Mouse (Mus musculus) hindbrain, embryonic 13.5 days (tissue): ENCODE results near the gene Tbl3. TPM values are rescaled to one million over a fixed set of nuclear protein-coding genes. Genes with fewer than 3 reads are reported as not detected.

ENCODE experiments used
- ATAC-seq: fragments of 200-750 bp; cut with Nextera tagmentation; 2 replicates; pipeline ENCODE4 v1.8.0; 2017; ENCODE audit warnings: moderate TSS enrichment; ENCODE audit not compliant: low FRiP score
- H3K27ac ChIP-seq: fragments of 300-500 bp; sonication (generic); 2 replicates; pipeline ENCODE4 v1.5.1; 2015; ENCODE audit warnings: inconsistent platforms, mild to moderate bottlenecking, moderate library complexity
- H3K27me3 ChIP-seq: fragments of 300-500 bp; sonication (generic); 2 replicates; pipeline ENCODE4 v1.6.1; 2015; ENCODE audit warnings: mild to moderate bottlenecking, inconsistent platforms
- H3K36me3 ChIP-seq: fragments of 300-500 bp; sonication (generic); 2 replicates; pipeline ENCODE4 v1.6.1; 2015; ENCODE audit warnings: mild to moderate bottlenecking, inconsistent platforms
- H3K4me1 ChIP-seq: fragments of 300-500 bp; sonication (generic); replicated peaks from 2 replicates; pipeline ENCODE4 v1.6.1; 2015; ENCODE audit warnings: inconsistent platforms
- H3K4me2 ChIP-seq: fragments of 300-500 bp; sonication (generic); 2 replicates; pipeline ENCODE4 v1.6.1; 2015; ENCODE audit warnings: inconsistent platforms, mild to moderate bottlenecking, moderate library complexity
- H3K4me3 ChIP-seq: fragments of 300-500 bp; sonication (generic); 2 replicates; pipeline ENCODE4 v1.5.1; 2015; ENCODE audit warnings: mild to moderate bottlenecking, inconsistent platforms
- H3K9ac ChIP-seq: fragments of 300-500 bp; sonication (generic); 2 replicates; pipeline ENCODE4 v1.6.1; 2015; ENCODE audit warnings: mild to moderate bottlenecking, inconsistent platforms
- H3K9me3 ChIP-seq: fragments of 300-500 bp; sonication (generic); 2 replicates; pipeline ENCODE4 v1.6.1; 2016; ENCODE audit warnings: inconsistent platforms
- WGBS: fragments of 180-500 bp; shearing (Covaris S2); methylation state at CpG from one replicate; pipeline ENCODE4 v1.1.7; 2015; 5-methylcytosine and 5-hydroxymethylcytosine counted together
- polyA plus RNA-seq: library from polyadenylated mRNA; unstranded; fragments of >200 nt; fragmentation: Nextera tagmentation; extraction: Ambion mirVana; gene quantifications from 2 replicates; pipeline ENCODE4 v1.2.1, GENCODE M21; 2015

Tbl3 gene
- polyA plus RNA-seq: 69.0 and 70.6 TPM in 2 replicates

DNA sequence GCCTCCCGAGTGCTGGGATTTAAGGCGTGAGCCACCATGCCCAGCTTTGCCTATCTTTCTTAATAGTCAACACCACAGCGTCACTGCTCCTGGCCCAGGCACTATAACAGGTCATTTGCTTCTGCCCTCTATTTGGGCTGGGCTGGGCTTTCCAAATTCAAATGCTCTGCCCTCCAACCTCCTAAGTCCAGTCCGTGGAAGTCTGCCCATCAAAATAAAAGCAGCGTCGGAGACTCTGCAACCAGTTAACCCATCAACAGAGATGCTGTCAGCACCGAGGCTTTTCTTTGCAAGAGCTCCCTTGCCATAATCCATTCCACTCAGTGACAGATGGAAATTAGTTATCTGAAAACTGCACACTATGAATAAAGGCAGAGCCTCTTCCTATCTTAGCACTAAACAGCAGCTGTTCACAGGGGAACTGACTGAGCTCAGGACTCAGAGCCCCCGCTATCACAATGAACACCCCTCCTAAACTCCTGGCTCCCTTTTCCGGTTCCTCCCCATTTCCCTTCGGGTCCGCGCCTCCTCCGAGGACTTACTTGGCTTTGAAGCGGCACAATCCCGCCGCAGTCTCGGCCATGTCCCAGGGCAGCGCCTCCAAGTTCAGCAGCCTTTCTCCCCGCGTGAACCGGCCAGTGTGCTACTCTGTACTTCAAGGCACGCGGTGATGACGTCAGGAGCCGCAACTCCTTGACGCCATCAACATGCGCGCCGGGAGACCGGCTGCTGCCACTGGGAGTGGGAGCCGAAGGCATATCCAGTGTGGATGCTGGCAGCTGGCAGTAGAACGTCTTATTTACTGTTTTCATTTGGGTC is at the start of gene Tbl3:
Gene Tbl3, minus strand, starts transcription at position 679 of the 819 bp plus-strand sequence.
- ATAC-seq: peak; percentile 90
- no peaks in the 10 kb centered on the region for H3K9me3 ChIP-seq
- peak within 1 kb of the TSS; percentile 80 for H3K4me3 ChIP-seq
- peak within 1 kb of the TSS; percentile 88 for H3K27ac ChIP-seq
- H3K27me3 ChIP-seq: no peaks in the 10 kb centered on the region
- peaks cover 29% of the 10 kb centered on the region for H3K36me3 ChIP-seq
- peak within 1 kb of the TSS; percentile 87 for H3K4me2 ChIP-seq
- peaks cover 17% of the 10 kb centered on the region for H3K4me1 ChIP-seq
- 5% methylated on average over 32 of the region's 32 CpGs for WGBS
- H3K9ac ChIP-seq: peak within 1 kb of the TSS; percentile 85

DNA sequence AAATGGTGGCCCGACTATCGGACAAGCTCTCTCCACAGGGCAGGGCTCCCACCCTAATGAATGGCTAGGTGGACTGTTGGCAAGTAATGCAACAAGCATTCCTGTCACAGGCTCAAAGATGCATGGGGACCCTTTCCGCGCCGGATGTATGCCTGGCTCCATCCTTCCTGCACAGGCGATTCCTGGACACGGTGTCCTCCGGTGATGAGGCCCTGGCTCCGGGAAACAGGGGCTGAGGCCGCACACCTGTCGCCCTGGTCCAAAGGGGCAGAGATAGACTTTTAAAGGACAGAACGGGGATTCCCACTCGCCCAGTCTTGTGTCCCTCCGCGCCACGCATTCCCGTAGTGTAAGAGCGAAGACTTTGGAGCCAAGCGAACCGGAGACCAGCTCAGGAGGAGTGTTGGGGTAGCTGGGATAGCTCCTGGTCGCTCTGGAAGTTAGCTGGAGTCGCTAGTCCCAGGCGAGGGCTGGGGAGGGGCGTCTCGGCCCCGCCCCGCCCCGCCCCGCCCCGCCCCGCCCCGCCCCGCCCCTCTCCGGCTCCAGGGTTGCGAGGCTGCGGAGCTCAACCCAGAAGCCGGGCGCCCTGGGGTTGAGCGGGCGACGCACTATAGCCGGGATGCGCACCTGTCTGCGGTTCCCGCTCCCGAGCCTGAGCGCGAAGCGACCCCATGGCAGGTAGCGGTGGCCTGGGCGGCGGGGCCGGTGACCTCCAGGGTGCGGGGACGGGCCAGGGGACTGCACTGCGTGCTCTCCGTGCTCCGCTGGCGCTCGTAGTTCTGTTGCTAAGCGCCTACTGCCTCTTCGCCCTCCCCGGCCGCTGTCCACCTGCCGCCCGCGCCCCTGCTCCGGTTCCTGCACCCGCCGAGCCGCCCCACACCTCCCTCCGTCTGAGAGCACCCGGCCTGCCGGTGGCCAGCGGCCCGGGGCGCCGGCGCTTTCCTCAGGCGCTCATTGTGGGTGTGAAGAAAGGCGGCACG is 45.2 kb upstream of the Tbl3 start, which contains the start of gene Hs3st6:
Gene Hs3st6, plus strand, starts transcription at position 574 of the 980 bp plus-strand sequence.
- H3K4me3 ChIP-seq: peak within 1 kb of the TSS; percentile 48
- H3K4me2 ChIP-seq: peak within 1 kb of the TSS; percentile 84
- H3K4me1 ChIP-seq: peaks cover 14% of the 10 kb centered on the region
- peaks cover 84% of the 10 kb centered on the region for H3K27me3 ChIP-seq
- no peaks in the 10 kb centered on the region for H3K9me3 ChIP-seq
- ATAC-seq: peak; percentile 61
- no peak within 1 kb of the TSS for H3K27ac ChIP-seq
- H3K9ac ChIP-seq: peak within 1 kb of the TSS; percentile 68
- H3K36me3 ChIP-seq: no peaks in the 10 kb centered on the region
- under 1% methylated on average over 65 of the region's 82 CpGs for WGBS

DNA sequence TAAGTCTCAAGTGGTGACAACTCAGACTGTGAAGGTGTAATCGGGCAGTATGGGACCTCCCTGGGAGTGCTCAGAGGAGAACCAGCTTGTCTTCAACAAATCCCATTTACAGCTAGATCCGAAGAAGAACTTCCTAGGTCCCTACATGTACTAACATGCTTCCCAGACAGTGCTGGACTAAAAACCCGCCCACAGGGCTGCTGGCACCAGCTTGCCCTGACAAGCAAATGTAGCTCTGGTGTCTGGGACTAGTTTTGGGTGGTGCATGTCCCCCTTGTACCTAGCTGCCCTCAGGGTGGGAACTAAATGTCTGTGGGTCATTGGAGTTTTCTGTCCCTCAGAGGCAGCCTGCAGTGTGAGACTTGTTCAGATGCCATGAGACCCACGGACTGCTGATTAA is 44.1 kb upstream of the Tbl3 start:
- ATAC-seq: no peak
- Histone ChIP-seq H3K27me3 (peaks cover 86% of the 10 kb centered on the region), H3K9ac (no peak overlapping the region), H3K4me2 (no peak overlapping the region), H3K4me3 (no peak overlapping the region), H3K4me1 (peaks cover 14% of the 10 kb centered on the region), H3K36me3 (no peaks in the 10 kb centered on the region), H3K27ac (no peak overlapping the region), H3K9me3 (no peaks in the 10 kb centered on the region)
- 24% methylated on average over 4 of the region's 4 CpGs for WGBS

DNA sequence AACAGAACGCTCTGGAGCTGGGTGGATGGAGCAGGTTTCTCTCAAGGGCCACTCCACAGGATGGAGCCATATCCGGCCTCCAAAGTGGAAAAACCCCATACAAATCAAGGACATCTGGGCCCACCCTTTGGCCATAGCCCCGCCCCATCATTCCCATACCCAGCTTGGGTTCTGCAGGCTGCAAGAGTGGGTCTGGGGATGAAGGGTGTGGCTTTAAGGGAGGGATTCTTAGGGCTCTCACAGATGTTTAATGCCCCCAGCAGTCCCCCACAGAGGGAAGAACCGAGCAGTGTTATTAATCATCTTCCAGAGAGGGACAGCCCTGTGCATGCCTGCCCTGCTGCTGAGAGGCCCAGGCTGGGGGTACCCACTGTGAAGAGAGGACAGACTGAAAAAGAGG is 39.5 kb upstream of the Tbl3 start:
- H3K4me3 ChIP-seq: no peak overlapping the region
- no peak overlapping the region for H3K27ac ChIP-seq
- no peak for ATAC-seq

DNA sequence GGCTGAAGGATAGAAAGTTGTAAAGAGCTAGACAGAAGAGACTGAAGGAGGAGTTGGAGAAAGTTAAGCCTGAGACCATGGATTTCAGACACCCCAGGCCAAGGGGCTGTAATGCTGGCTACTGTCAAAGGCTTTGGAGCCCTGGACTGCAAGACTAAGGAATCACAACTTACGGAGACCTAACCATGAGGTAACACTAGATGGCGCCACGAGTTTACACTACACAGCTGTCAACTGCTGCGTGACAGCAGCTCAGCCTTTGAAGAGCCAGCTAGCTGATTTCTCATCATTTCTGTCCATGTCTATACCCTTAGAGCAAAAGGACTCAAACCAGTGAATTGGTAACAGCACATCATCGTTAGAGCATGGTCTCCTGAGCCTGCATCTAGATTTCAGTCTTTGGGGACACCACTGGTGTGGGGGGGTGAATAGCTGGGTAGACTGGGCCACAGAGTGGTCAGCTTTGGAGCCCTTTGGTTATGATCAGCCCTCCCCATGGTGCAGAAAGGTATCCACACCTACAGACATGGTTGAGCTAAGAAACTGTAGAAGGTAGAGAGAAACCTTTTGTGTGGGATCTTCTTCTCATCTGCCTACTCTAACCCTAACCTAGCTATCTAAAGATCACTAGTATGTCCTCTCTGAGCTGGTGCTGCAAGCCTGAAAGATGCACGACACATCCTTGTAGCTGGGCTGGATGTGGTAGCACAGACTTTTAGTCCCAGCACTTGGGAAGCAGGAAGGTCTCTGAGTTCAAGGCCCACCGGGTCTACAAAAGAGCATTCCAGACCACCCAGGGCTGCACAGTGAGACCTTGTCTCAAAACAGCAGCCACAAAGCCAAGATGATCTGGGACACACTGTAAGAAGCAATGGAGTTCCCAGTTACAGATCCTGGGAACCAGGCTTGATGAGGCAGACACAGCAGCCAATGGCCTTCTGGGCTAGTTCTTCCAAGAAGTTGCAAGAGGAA is 38.4 kb upstream of the Tbl3 start:
- Histone ChIP-seq H3K36me3 (peaks cover 15% of the 10 kb centered on the region), H3K9ac (no peak overlapping the region), H3K27ac (no peak overlapping the region), H3K27me3 (peaks cover 36% of the 10 kb centered on the region), H3K4me3 (no peak overlapping the region), H3K9me3 (no peaks in the 10 kb centered on the region), H3K4me2 (no peak overlapping the region), H3K4me1 (no peaks in the 10 kb centered on the region)
- ATAC-seq: peak; percentile 77
- WGBS: 19% methylated on average over 7 of the region's 7 CpGs

More for the DNA sequence above, 39.5 kb upstream of the Tbl3 start:
- H3K4me2 ChIP-seq: no peak overlapping the region
- no peaks in the 10 kb centered on the region for H3K9me3 ChIP-seq
- H3K4me1 ChIP-seq: no peaks in the 10 kb centered on the region
- H3K36me3 ChIP-seq: peaks cover 7% of the 10 kb centered on the region
- H3K27me3 ChIP-seq: peaks cover 47% of the 10 kb centered on the region
- WGBS: 51% methylated on average over 4 of the region's 4 CpGs
- H3K9ac ChIP-seq: 0 out of 2 replicates have a peak overlapping the region, but pooled peaks have one; percentile 8

DNA sequence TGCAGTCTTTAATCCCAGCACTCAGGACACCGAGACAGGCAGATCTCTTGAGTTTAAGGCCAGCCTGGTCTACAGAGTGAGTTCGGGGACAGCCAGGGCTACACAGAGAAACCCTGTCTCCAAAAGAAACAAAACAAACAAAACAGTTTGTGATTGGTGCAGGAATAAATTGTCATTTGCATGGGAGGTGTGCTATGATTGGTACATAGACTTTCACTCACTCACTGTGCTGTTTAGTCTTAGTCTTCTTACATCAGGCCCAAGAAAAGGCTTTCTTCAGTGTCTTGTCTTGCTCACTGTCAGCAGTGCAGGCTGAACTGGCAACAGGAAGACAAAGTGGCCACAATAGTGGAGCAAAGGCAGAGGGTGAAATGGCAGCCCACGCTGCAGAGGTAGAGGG is 36.9 kb upstream of the Tbl3 start:
- ATAC-seq: no peak
- H3K4me1 ChIP-seq: no peaks in the 10 kb centered on the region
- 0 out of 2 replicates have a peak overlapping the region, but pooled peaks have one; percentile 29 for H3K9ac ChIP-seq
- H3K4me2 ChIP-seq: no peak overlapping the region
- no peak overlapping the region for H3K4me3 ChIP-seq
- 68% methylated on average over 3 of the region's 3 CpGs for WGBS
- no peak overlapping the region for H3K27ac ChIP-seq
- peaks cover 24% of the 10 kb centered on the region; the same call in 1 of the 2 replicates for H3K27me3 ChIP-seq
- peaks cover 21% of the 10 kb centered on the region for H3K36me3 ChIP-seq
- no peaks in the 10 kb centered on the region for H3K9me3 ChIP-seq

DNA sequence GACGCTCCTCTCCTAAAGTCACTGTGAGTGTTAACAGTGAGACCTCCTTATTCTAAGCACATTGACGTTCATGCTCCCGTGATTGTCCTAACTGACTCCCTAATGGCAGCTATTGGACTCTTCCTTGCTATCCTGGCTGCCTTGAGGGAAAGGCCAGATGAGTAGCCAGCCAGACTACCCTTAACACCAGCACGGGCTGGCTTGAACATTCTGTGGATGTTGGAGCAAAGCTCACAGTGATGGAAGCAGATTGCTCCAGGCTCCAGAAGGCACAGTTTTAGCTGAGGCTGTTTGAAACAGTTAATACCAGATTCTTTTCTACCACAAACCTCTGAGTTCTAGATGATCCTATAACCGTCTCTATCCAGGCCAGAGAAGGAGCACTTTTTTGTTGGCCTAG is 36.4 kb upstream of the Tbl3 start:
- WGBS: 81% methylated on average over 5 of the region's 5 CpGs
- no peaks in the 10 kb centered on the region for H3K4me1 ChIP-seq
- peaks cover 19% of the 10 kb centered on the region; the same call in 1 of the 2 replicates for H3K27me3 ChIP-seq
- no peak overlapping the region for H3K9ac ChIP-seq
- no peak for ATAC-seq
- no peaks in the 10 kb centered on the region for H3K9me3 ChIP-seq
- H3K4me3 ChIP-seq: no peak overlapping the region
- peaks cover 21% of the 10 kb centered on the region for H3K36me3 ChIP-seq
- H3K4me2 ChIP-seq: no peak overlapping the region
- no peak overlapping the region for H3K27ac ChIP-seq

DNA sequence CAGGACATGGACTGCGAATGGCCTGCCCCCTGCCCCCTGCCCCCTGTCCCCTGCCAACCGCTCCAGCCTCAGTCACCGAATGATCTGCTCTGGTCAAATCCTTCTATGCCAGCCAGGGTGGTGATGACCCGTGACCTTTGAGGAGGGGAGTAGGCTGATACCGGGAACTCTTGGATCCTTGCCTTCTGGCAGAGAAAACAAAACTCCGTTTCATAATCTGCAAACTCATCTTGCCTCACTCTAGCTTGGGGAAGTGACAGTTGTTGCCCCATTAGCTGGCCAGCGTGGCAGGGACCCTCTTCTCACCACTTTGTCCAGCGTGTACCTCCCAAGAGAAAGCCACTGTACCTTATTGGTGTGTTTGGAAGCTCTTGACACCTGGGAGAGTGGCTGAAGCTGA is 34.8 kb upstream of the Tbl3 start:
- no peaks in the 10 kb centered on the region for H3K9me3 ChIP-seq
- 0 out of 2 replicates have a peak overlapping the region, but pooled peaks have one; percentile 55 for H3K9ac ChIP-seq
- H3K36me3 ChIP-seq: peaks cover 21% of the 10 kb centered on the region
- peaks cover 11% of the 10 kb centered on the region; the same call in 1 of the 2 replicates for H3K27me3 ChIP-seq
- no peak overlapping the region for H3K4me2 ChIP-seq
- WGBS: 83% methylated on average over 8 of the region's 8 CpGs
- peaks cover 10% of the 10 kb centered on the region for H3K4me1 ChIP-seq
- H3K4me3 ChIP-seq: no peak overlapping the region
- no peak for ATAC-seq
- H3K27ac ChIP-seq: no peak overlapping the region

DNA sequence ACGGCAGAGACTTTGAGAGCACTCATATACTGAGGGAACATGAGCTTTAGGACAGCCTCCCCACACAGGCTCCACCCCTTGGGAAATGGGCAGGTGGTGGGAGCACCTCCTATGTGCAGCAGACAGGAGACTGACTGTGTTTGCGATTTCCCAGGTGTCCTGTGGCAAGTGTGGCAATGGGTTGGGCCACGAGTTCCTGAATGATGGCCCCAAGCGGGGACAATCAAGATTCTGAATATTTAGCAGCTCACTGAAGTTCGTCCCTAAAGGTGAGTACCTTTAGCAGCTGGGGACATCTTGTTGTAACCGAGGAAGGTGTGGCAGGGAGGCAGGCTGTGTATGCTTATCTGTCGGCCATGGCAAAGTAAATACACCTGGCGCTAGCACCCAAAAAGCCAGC is 32.5 kb upstream of the Tbl3 start:
- H3K4me1 ChIP-seq: peaks cover 27% of the 10 kb centered on the region
- H3K9me3 ChIP-seq: no peaks in the 10 kb centered on the region
- no peaks in the 10 kb centered on the region for H3K27me3 ChIP-seq
- H3K27ac ChIP-seq: no peak overlapping the region
- H3K9ac ChIP-seq: no peak overlapping the region
- WGBS: 85% methylated on average over 8 of the region's 8 CpGs
- H3K4me2 ChIP-seq: no peak overlapping the region
- no peak for ATAC-seq
- H3K36me3 ChIP-seq: peaks cover 21% of the 10 kb centered on the region
- no peak overlapping the region for H3K4me3 ChIP-seq

DNA sequence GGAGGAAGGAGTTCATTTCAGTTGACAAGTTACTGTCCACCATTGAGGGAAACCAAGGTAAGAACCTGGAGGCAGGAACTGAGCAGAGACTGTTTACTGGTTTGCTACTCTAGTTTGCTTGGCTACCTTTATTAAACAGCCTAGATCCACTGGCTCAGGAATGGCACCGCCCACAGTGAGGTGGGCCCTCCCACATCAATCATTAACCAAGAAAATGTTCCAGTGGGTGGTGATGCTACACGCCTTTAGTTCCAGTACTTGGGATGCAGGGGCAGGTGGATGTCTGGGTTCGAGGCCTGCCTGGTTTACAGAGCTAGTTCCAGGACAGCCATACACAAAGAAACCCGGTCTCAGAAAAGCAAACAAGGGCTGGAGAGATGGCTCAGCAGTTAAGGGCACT is 30.8 kb upstream of the Tbl3 start:
- peaks cover 21% of the 10 kb centered on the region for H3K36me3 ChIP-seq
- H3K9me3 ChIP-seq: no peaks in the 10 kb centered on the region
- no peak overlapping the region for H3K4me3 ChIP-seq
- H3K27ac ChIP-seq: no peak overlapping the region
- H3K4me1 ChIP-seq: peaks cover 27% of the 10 kb centered on the region
- H3K4me2 ChIP-seq: no peak overlapping the region
- 84% methylated on average over 4 of the region's 4 CpGs for WGBS
- no peak overlapping the region for H3K9ac ChIP-seq
- H3K27me3 ChIP-seq: no peaks in the 10 kb centered on the region
- no peak for ATAC-seq

DNA sequence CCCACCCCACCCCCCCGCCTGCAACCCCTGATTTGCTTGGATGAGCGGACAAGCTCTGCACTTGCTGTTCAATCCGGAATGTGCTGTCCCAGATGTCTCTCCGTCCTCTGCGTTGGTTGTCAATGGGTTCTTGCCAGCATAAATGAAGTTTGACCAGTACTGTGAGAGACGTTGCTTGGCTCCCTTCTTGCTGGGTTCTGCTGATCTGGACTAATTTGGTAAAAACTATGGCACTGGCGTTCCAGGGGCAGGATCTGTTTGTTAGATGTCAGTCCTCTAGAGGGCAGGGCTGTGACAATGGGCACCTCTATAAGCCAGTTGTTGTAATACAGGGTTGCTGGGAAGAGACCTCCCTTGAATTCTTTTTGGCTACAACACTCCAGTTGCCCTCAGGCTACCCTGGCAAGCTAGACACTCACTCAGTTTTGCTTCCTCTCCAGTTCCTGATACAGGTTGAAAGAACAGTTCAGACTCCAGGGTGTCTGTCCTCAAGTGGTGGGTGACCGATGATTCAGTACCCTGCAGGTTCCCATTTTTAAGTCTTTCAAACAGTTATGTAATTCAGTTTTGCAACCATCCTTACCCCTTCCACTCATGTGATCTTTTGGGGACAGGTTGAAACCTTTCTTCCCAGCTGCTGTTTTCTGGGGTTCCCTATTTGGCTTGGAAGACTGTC is 29.8 kb upstream of the Tbl3 start:
- peak overlapping the region; percentile 68 for H3K4me2 ChIP-seq
- peak overlapping the region; percentile 69; the same call in 1 of the 2 replicates for H3K9ac ChIP-seq
- H3K4me3 ChIP-seq: peak overlapping the region; percentile 51
- WGBS: 28% methylated on average over 8 of the region's 8 CpGs
- ATAC-seq: no peak
- H3K9me3 ChIP-seq: no peaks in the 10 kb centered on the region
- no peak overlapping the region for H3K27ac ChIP-seq
- peaks cover 16% of the 10 kb centered on the region for H3K36me3 ChIP-seq
- 0 out of 2 replicates have a peak, but pooled peaks cover 3% of the 10 kb centered on the region for H3K27me3 ChIP-seq
- H3K4me1 ChIP-seq: peaks cover 27% of the 10 kb centered on the region
